Mouse (Mus musculus) testis, adult 2 months (tissue): ENCODE results near the gene Gm20388.

Source experiments
- CTCF ChIP-seq: fragments of 200-500 bp; IDR thresholded peaks from 2 replicates; pipeline ENCODE4 v1.5.1; 2012; ENCODE audit warnings: low read depth, mild to moderate bottlenecking, inconsistent platforms, low read length, moderate library complexity; ENCODE audit not compliant: control insufficient read depth, insufficient read depth, insufficient replicate concordance
- POLR2A ChIP-seq: fragments of 200-500 bp; IDR thresholded peaks from 2 replicates; pipeline ENCODE4 v1.6.1; 2012; ENCODE audit warnings: low read depth, mild to moderate bottlenecking, inconsistent platforms, low read length, moderate library complexity; ENCODE audit not compliant: control insufficient read depth

- TF ChIP-seq CTCF (no peak), POLR2A (no peak)
These were observed 2268.7 kb downstream of the Gm20388 start for GRCm38 (mm10) chr8:122179354-122179753.
